In the genomic region with DNA sequence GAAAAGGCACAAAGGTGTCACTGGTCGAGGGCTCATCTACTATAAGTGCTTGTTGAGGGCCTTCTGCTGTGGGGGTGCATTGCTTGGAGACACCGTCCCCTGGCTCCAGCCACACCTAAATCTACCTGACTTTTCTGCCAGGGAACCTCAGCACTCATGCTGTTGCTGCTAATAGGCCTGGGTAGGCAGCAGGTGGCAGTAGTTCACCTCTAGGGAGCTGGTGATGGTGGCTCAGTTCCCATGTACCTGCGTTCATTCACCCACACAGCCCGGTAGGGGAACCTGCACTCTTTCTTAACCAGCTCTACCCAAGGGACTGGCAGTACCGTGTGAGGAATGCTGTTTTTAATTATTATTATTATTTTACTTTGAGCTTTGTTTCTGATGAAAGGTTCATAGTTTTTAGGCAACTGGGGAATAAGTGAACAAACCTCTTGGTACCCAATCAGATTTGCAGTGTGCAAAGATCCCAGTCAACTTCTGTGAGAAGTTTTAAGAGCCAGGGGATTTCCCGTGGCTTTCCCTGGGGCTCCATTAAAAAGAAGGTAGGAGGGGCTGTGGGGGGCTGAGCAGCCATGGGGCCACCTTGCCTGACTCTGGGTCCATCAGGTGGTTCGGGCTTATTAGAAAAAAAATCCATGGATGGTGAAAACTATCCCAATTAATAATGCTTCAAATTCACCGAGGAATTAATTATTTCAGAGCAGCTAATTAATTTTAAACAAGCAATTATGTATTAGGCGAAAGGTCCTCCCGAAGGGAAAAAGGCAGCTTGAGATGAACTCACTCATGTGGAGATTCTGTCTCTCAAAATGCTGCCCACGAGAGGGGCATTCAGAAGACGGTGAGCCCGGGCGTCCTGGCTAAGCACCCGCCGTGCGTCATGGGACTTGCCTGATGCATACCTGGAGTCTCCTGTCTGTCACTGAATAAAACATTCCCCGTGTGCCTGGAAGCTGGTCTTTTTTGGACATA, we compare ENCODE assay signal across 9 mouse cellular contexts. TPM values are rescaled to one million over a fixed set of nuclear protein-coding genes. Genes with fewer than 3 reads are reported as not detected.
DNase-seq lines count a peak whose midpoint lies in the region; ATAC-seq and TF ChIP-seq lines count a peak whose summit lies in the region.
"Had no signal": no experiment of that assay in that cellular context is flagged by ENCODE, and none has a peak within 500 bp of the region (broad histone marks: within the 10 kb centered on the region; RNA-seq: fewer than 3 reads in every experiment).

No protein-coding gene starts in this region.

- no peaks in the 10 kb centered on the region for H3K36me3 ChIP-seq in lung, embryonic 14.5 days (ENCODE audit: insufficient read depth)
- H3K36me3 ChIP-seq in G1E (replicated peaks): no peaks in the 10 kb centered on the region
- H3K36me3 ChIP-seq in hindbrain, embryonic 11.5 days (ENCODE audit: control insufficient read depth, insufficient read depth, low read length): no peaks in the 10 kb centered on the region
- H3K36me3 ChIP-seq: liver, embryonic 13.5 days had no signal

- 60% methylated on average over 18 of the region's 18 CpGs for WGBS in lung, embryonic 14.5 days
- WGBS in hindbrain, embryonic 11.5 days: 69% methylated on average over 18 of the region's 18 CpGs

- H3K27me3 ChIP-seq in lung, embryonic 14.5 days (ENCODE audit: insufficient read depth, low read length): no peaks in the 10 kb centered on the region
- peaks cover 6% of the 10 kb centered on the region for H3K27me3 ChIP-seq in G1E (ENCODE audit: insufficient read depth, low read length)
- no peaks in the 10 kb centered on the region for H3K27me3 ChIP-seq in hindbrain, embryonic 11.5 days (ENCODE audit: control insufficient read depth, insufficient read depth, low read length)
- H3K27me3 ChIP-seq: liver, embryonic 13.5 days had no signal

- DNase-seq in lung, embryonic 14.5 days: peak; percentile 18
- DNase-seq in lung, postnatal 10 days: no peak
- peak; percentile 25 for DNase-seq in G1E (ENCODE audit: low spot score)
- DNase-seq in embryo, embryonic 10.5 days (ENCODE audit: low spot score): peak; percentile 13
- peak; percentile 39 to 55 for DNase-seq in layer of hippocampus, postnatal 14 days (ENCODE audit: low spot score in 2 of 2)
- peak; percentile 56 for DNase-seq in thymus, postnatal 25 days
- no peak for DNase-seq in hindbrain, embryonic 11.5 days (ENCODE audit: low spot score)
- DNase-seq: liver, embryonic 13.5 days had no signal

- no peak overlapping the region for H3K4me3 ChIP-seq in lung, embryonic 14.5 days (ENCODE audit: low read depth, low read length)
- H3K4me3 ChIP-seq in G1E (ENCODE audit: low read depth, low read length): no peak overlapping the region
- no peak overlapping the region for H3K4me3 ChIP-seq in hindbrain, embryonic 11.5 days (ENCODE audit: low read depth, low read length)
- H3K4me3 ChIP-seq: erythroblast, embryonic 14.5 days; liver, embryonic 13.5 days had no signal

- no peak overlapping the region for H3K9ac ChIP-seq in lung, embryonic 14.5 days
- H3K9ac ChIP-seq in hindbrain, embryonic 11.5 days (ENCODE audit: low read depth, low read length): no peak overlapping the region
- H3K9ac ChIP-seq: liver, embryonic 13.5 days had no signal

- no peaks in the 10 kb centered on the region for H3K4me1 ChIP-seq in lung, embryonic 14.5 days (ENCODE audit: insufficient read depth)
- peaks cover 33% of the 10 kb centered on the region for H3K4me1 ChIP-seq in G1E (ENCODE audit: insufficient read depth, low read depth, low read length)
- no peaks in the 10 kb centered on the region for H3K4me1 ChIP-seq in hindbrain, embryonic 11.5 days (replicated peaks; ENCODE audit: control insufficient read depth, insufficient read depth, low read length)
- H3K4me1 ChIP-seq: liver, embryonic 13.5 days had no signal

- TF ChIP-seq CTCF in lung, embryonic 14.5 days (IDR thresholded peaks at IDR 0.05; ENCODE audit: low read depth): peak; percentile 57
- TF ChIP-seq CTCF in G1E (IDR thresholded peaks at IDR 0.05; ENCODE audit: low read depth, low read length): 0 out of 2 replicates have a peak, but pooled peaks have one; percentile 31

- ATAC-seq in lung, embryonic 14.5 days (ENCODE audit: insufficient read depth): no peak
- no peak for ATAC-seq in G1E (ENCODE audit: extremely low read depth, insufficient number of reproducible peaks, low FRiP score, poor library complexity, severe bottlenecking)
- ATAC-seq in hindbrain, embryonic 11.5 days (ENCODE audit: low FRiP score): no peak

- H3K4me2 ChIP-seq in lung, embryonic 14.5 days: no peak overlapping the region
- H3K4me2 ChIP-seq in hindbrain, embryonic 11.5 days (replicated peaks; ENCODE audit: low read depth, low read length): no peak overlapping the region
- H3K4me2 ChIP-seq: liver, embryonic 13.5 days had no signal

- no peak overlapping the region for H3K27ac ChIP-seq in lung, embryonic 14.5 days (ENCODE audit: low read depth)
- H3K27ac ChIP-seq in hindbrain, embryonic 11.5 days (ENCODE audit: low read depth, low read length): no peak overlapping the region
- H3K27ac ChIP-seq: liver, embryonic 13.5 days had no signal

- no peaks in the 10 kb centered on the region for H3K9me3 ChIP-seq in lung, embryonic 14.5 days (ENCODE audit: low read depth, low read length)
- H3K9me3 ChIP-seq in G1E (replicated peaks): no peaks in the 10 kb centered on the region; the same call in 1 of the 2 replicates
- H3K9me3 ChIP-seq in hindbrain, embryonic 11.5 days (ENCODE audit: control insufficient read depth, low read length): no peaks in the 10 kb centered on the region
- H3K9me3 ChIP-seq: liver, embryonic 13.5 days had no signal

RNA-seq across cellular contexts. Expression of gene Olfr523, which starts 13.9 kb away (rescaled TPM):
- not detected in 2 replicates for polyA plus RNA-seq in lung, embryonic 14.5 days (2014; fragmentation: Nextera tagmentation; extraction: Ambion mirVana)
- total RNA-seq in G1E (2014; fragmentation: Nextera tagmentation) (not detected in 2 replicates), G1E (2017) (0.06 and 0.11 TPM in 2 replicates)
- polyA plus RNA-seq in G1E (2012): not detected in 2 replicates
- total RNA-seq in layer of hippocampus, postnatal 14 days (2021): under 1 TPM; 0.12 to 0.24 TPM
- not detected in 2 replicates for polyA plus RNA-seq in hindbrain, embryonic 11.5 days (2014; fragmentation: Nextera tagmentation; extraction: Ambion mirVana)
- polyA plus RNA-seq: erythroblast, embryonic 14.5 days; liver, embryonic 13.5 days had no signal

RNA-seq across cellular contexts. Expression of gene Olfr524, which starts 18.8 kb away (rescaled TPM):
- not detected in 2 replicates for polyA plus RNA-seq in lung, embryonic 14.5 days (2014; fragmentation: Nextera tagmentation; extraction: Ambion mirVana)
- total RNA-seq in G1E (2014; fragmentation: Nextera tagmentation) (not detected in 2 replicates), G1E (2017) (0.05 and 0.06 TPM in 2 replicates)
- not detected in 2 replicates for polyA plus RNA-seq in G1E (2012)
- not detected for total RNA-seq in layer of hippocampus, postnatal 14 days (2021)
- not detected in 2 replicates for polyA plus RNA-seq in hindbrain, embryonic 11.5 days (2014; fragmentation: Nextera tagmentation; extraction: Ambion mirVana)
- polyA plus RNA-seq: erythroblast, embryonic 14.5 days; liver, embryonic 13.5 days had no signal

RNA-seq across cellular contexts. Expression of gene Olfr522, which starts 22.4 kb away (rescaled TPM):
- not detected in 2 replicates for polyA plus RNA-seq in lung, embryonic 14.5 days (2014; fragmentation: Nextera tagmentation; extraction: Ambion mirVana)
- total RNA-seq in G1E (2014; fragmentation: Nextera tagmentation) (not detected in 2 replicates), G1E (2017) (under 0.01 and 0.05 TPM in 2 replicates)
- not detected in 2 replicates for polyA plus RNA-seq in G1E (2012)
- total RNA-seq in layer of hippocampus, postnatal 14 days (2021): not detected
- not detected in 2 replicates for polyA plus RNA-seq in hindbrain, embryonic 11.5 days (2014; fragmentation: Nextera tagmentation; extraction: Ambion mirVana)
- polyA plus RNA-seq: erythroblast, embryonic 14.5 days; liver, embryonic 13.5 days had no signal

RNA-seq across cellular contexts. Expression of gene Cd163l1, which starts 31.1 kb away (rescaled TPM):
- not detected in 2 replicates for polyA plus RNA-seq in lung, embryonic 14.5 days (2014; fragmentation: Nextera tagmentation; extraction: Ambion mirVana)
- total RNA-seq in G1E (2014; fragmentation: Nextera tagmentation) (not detected in 2 replicates), G1E (2017) (not detected in 2 replicates)
- polyA plus RNA-seq in G1E (2012): not detected in 2 replicates
- under 1 TPM; 0.85 to 0.98 TPM for total RNA-seq in layer of hippocampus, postnatal 14 days (2021)
- polyA plus RNA-seq in hindbrain, embryonic 11.5 days (2014; fragmentation: Nextera tagmentation; extraction: Ambion mirVana): not detected in 2 replicates
- polyA plus RNA-seq: erythroblast, embryonic 14.5 days had no signal

RNA-seq across cellular contexts. Expression of gene Sprn, which starts 32.3 kb away (rescaled TPM):
- polyA plus RNA-seq in lung, embryonic 14.5 days (2014; fragmentation: Nextera tagmentation; extraction: Ambion mirVana): 0.12 and 0.20 TPM in 2 replicates
- total RNA-seq in G1E (2014; fragmentation: Nextera tagmentation) (not detected in 2 replicates), G1E (2017) (0.11 TPM in 1 of 2 replicates, not detected in the other)
- polyA plus RNA-seq in G1E (2012): not detected in 2 replicates
- 100 to 1,000 TPM; 192 to 199 TPM for total RNA-seq in layer of hippocampus, postnatal 14 days (2021)
- polyA plus RNA-seq in hindbrain, embryonic 11.5 days (2014; fragmentation: Nextera tagmentation; extraction: Ambion mirVana): 0.94 and 1.9 TPM in 2 replicates
- polyA plus RNA-seq: erythroblast, embryonic 14.5 days had no signal

Comparison
In these comparisons a context has a peak if more than half of its experiments do, and no peak if none do; other contexts are left out.
1. DNase-seq: peak in lung, embryonic 14.5 days (single experiment), G1E (single experiment), embryo, embryonic 10.5 days (single experiment), layer of hippocampus, postnatal 14 days (2 of 2) and thymus, postnatal 25 days (single experiment); none in lung, postnatal 10 days (single experiment) and hindbrain, embryonic 11.5 days (single experiment).